Mouse (Mus musculus) ES-Bruce4 (cell line): ENCODE measurements around the gene Sncb.

Experiments used
- CTCF ChIP-seq: IDR thresholded peaks from one replicate; pipeline ENCODE4 v1.8.1; 2011; ENCODE audit warnings: low read depth, low read length
- EP300 ChIP-seq: IDR thresholded peaks from 2 replicates; pipeline ENCODE4 v1.6.1; 2011; ENCODE audit warnings: low read depth, low read length; ENCODE audit not compliant: insufficient read depth
- POLR2A ChIP-seq: IDR thresholded peaks from one replicate; pipeline ENCODE4 v1.8.1; 2011; ENCODE audit warnings: low read length; ENCODE audit not compliant: insufficient read depth

GRCm38 (mm10) chr13:54760906-54761305 is 5.5 kb downstream of the Sncb start:
- TF ChIP-seq EP300 (no peak), CTCF (no peak), POLR2A (no peak)
